Mouse (Mus musculus): Measurements from ENCODE around the gene Hsd17b2.
A peak's percentile ranks its signal among the peaks of the same experiment; 100 is the strongest.

Hsd17b2 gene

GRCm38 (mm10) chr8:117701859-117702258 is at the start of gene Hsd17b2:
Gene Hsd17b2, plus strand, starts transcription at chr8:117701904.
- DNase-seq: peak; percentile 35 to 71

GRCm38 (mm10) chr8:117652318-117652717 is 49.4 kb upstream of the Hsd17b2 start:
- DNase-seq: no peak

GRCm38 (mm10) chr8:117658990-117659389 is 42.7 kb upstream of the Hsd17b2 start:
- DNase-seq: no peak

- no peak for DNase-seq
Observed at GRCm38 (mm10) chr8:117660358-117661031, 41.2 kb upstream of the Hsd17b2 start.

GRCm38 (mm10) chr8:117667349-117668124 is 34.2 kb upstream of the Hsd17b2 start:
- no peak for DNase-seq

- no peak for DNase-seq
Observed at GRCm38 (mm10) chr8:117670461-117670860, 31.2 kb upstream of the Hsd17b2 start.

GRCm38 (mm10) chr8:117672558-117672957 is 29.1 kb upstream of the Hsd17b2 start:
- DNase-seq: no peak

- DNase-seq: peak; percentile 48 to 70
Observed at GRCm38 (mm10) chr8:117673430-117673830, 28.3 kb upstream of the Hsd17b2 start, which contains the start of gene Sdr42e1. Gene Sdr42e1, minus strand, starts transcription at chr8:117673689.

GRCm38 (mm10) chr8:117675171-117675570 is 26.5 kb upstream of the Hsd17b2 start:
- DNase-seq: no peak

- no peak for DNase-seq
Observed at GRCm38 (mm10) chr8:117676460-117676859, 25.2 kb upstream of the Hsd17b2 start.

GRCm38 (mm10) chr8:117677011-117677410 is 24.7 kb upstream of the Hsd17b2 start:
- DNase-seq: no peak

GRCm38 (mm10) chr8:117678650-117679049 is 23.1 kb upstream of the Hsd17b2 start:
- no peak for DNase-seq

GRCm38 (mm10) chr8:117683925-117684472 is 17.7 kb upstream of the Hsd17b2 start:
- peak in 1 of 2 experiments; percentile 8 for DNase-seq

GRCm38 (mm10) chr8:117684504-117684903 is 17.2 kb upstream of the Hsd17b2 start:
- DNase-seq: peak in 1 of 2 experiments; percentile 14

- DNase-seq: no peak
Observed at GRCm38 (mm10) chr8:117687890-117688289, 13.8 kb upstream of the Hsd17b2 start.

GRCm38 (mm10) chr8:117692131-117692530 is 9.6 kb upstream of the Hsd17b2 start:
- no peak for DNase-seq

GRCm38 (mm10) chr8:117695636-117696035 is 6.1 kb upstream of the Hsd17b2 start:
- DNase-seq: no peak

- DNase-seq: peak; percentile 43 to 55
Observed at GRCm38 (mm10) chr8:117697248-117697647, 4.5 kb upstream of the Hsd17b2 start.

- peak in 1 of 2 experiments; percentile 33 for DNase-seq
Observed at GRCm38 (mm10) chr8:117700699-117701098, 1.0 kb upstream of the Hsd17b2 start.

- peak in 1 of 2 experiments; percentile 29 for DNase-seq
Observed at GRCm38 (mm10) chr8:117701246-117701645, 458 bp upstream of the Hsd17b2 start.

GRCm38 (mm10) chr8:117702701-117703100 is 997 bp downstream of the Hsd17b2 start:
- DNase-seq: no peak

GRCm38 (mm10) chr8:117706141-117706540 is 4.4 kb downstream of the Hsd17b2 start:
- no peak for DNase-seq

GRCm38 (mm10) chr8:117712226-117712625 is 10.5 kb downstream of the Hsd17b2 start:
- no peak for DNase-seq

GRCm38 (mm10) chr8:117714604-117715003 is 12.9 kb downstream of the Hsd17b2 start:
- no peak for DNase-seq

All from kidney, postnatal 25 days (tissue).